Mouse (Mus musculus): Measurements from ENCODE around the gene Ccdc110. TPM values are rescaled to one million over a fixed set of nuclear protein-coding genes. Genes with fewer than 3 reads are reported as not detected.

Ccdc110 gene
- polyA plus RNA-seq, 1 experiment: not detected

DNA sequence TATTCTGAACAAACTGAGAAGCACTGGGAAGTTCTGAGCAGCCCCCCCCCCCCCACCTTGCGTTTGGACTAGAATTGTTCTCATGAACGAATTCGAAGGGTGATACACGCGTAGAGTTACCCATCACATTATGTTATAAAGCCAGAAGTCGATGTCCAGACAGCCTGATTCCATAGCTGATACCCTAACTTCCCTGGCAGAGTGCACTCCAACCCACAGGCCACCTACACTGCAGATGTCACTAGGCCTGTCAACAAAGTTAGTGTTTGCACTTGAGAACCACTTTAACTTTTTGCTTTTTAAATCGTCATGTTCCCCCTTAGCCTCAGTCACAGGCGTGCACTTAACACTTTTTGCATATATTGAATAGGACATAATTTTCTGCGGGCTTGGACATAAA, 2.6 kb downstream of the Ccdc110 start:
- 79% methylated on average over 9 of the region's 9 CpGs for WGBS
- Histone ChIP-seq H3K27ac (ENCODE audit: control insufficient read depth, insufficient read depth, low read depth, low read length, poor library complexity) (no peak overlapping the region), H3K4me3 (replicated peaks; ENCODE audit: control insufficient read depth, low read depth, low read length) (no peak overlapping the region), H3K4me1 (ENCODE audit: control insufficient read depth, insufficient read depth, low read length) (no peaks in the 10 kb centered on the region)
- TF ChIP-seq CTCF (IDR thresholded peaks at IDR 0.05; ENCODE audit: control insufficient read depth, insufficient read depth, low read length) (no peak), POLR2A (IDR thresholded peaks at IDR 0.05; ENCODE audit: borderline replicate concordance, control insufficient read depth, low read depth, low read length) (no peak)

DNA sequence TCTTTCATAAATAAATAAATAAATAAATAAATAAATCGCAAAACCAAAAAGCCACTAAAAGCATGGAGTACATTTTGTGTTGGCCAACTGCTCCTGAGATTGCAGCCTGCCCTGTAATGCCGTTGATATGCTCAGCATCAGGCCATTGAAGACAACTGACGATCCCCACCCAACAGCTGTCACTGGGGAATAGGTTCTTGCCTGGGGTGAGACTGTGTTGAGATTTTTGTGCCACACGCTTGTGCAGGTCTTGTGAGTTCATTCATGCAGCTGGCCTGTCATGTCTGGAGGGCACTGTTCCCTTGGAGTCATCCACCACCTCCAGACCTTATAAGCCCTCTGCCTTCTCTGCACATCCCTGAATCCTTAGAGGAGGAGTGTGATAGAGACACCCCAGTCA, 11.9 kb downstream of the Ccdc110 start:
- H3K4me3 ChIP-seq (replicated peaks; ENCODE audit: control insufficient read depth, low read depth, low read length): no peak overlapping the region
- H3K27ac ChIP-seq (ENCODE audit: control insufficient read depth, insufficient read depth, low read depth, low read length, poor library complexity): no peak overlapping the region
- WGBS: 85% methylated on average over 4 of the region's 4 CpGs
- H3K4me1 ChIP-seq (ENCODE audit: control insufficient read depth, insufficient read depth, low read length): no peaks in the 10 kb centered on the region
- TF ChIP-seq POLR2A (IDR thresholded peaks at IDR 0.05; ENCODE audit: borderline replicate concordance, control insufficient read depth, low read depth, low read length): no peak
- TF ChIP-seq CTCF (IDR thresholded peaks at IDR 0.05; ENCODE audit: control insufficient read depth, insufficient read depth, low read length): no peak

DNA sequence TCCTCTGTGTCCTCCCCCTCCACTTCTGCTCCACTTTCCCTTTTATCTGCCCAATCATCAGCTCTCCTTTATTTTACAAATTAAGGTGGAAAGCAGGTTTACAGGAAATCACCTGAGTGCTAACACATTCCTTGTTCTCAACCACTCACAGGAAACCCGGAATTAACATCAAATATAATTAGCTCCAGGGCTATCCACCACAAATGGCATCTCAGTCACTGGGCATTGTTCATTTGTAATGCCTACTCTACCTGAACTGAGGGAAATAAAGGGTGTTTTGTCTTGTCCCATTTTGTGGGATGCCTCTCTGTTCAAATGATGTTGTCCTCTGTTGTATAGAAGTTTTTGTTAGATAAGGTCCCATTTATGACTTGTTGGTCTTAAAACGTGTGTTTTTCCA, 16.2 kb downstream of the Ccdc110 start:
- Histone ChIP-seq H3K27ac (ENCODE audit: control insufficient read depth, insufficient read depth, low read depth, low read length, poor library complexity) (no peak overlapping the region), H3K4me3 (replicated peaks; ENCODE audit: control insufficient read depth, low read depth, low read length) (no peak overlapping the region), H3K4me1 (ENCODE audit: control insufficient read depth, insufficient read depth, low read length) (no peaks in the 10 kb centered on the region)
- TF ChIP-seq CTCF (IDR thresholded peaks at IDR 0.05; ENCODE audit: control insufficient read depth, insufficient read depth, low read length) (no peak), POLR2A (IDR thresholded peaks at IDR 0.05; ENCODE audit: borderline replicate concordance, control insufficient read depth, low read depth, low read length) (no peak)
- 65% methylated on average over 2 of the region's 2 CpGs for WGBS

DNA sequence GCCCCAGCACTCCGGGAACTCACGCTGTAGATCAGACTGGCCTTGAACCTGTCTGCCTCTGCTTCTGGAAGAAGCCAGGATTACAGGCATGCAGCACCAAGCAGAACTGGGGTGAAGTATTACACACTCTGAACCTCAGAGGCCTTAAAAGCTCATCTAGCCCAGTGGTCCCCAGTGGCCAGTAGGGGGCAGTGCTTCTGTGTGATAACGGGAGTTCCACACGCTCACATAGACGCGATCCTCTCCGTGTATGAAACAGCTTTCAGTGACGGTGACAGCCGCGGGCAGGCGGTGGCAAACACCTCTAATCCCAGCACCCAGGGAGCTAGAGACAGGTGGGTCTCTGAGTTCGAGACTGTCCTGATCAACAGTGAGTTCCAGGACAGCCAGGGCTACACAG, 36.5 kb downstream of the Ccdc110 start:
- no peaks in the 10 kb centered on the region for H3K4me1 ChIP-seq (ENCODE audit: control insufficient read depth, insufficient read depth, low read length)
- H3K4me3 ChIP-seq (replicated peaks; ENCODE audit: control insufficient read depth, low read depth, low read length): no peak overlapping the region
- WGBS: 90% methylated on average over 12 of the region's 12 CpGs
- H3K27ac ChIP-seq (ENCODE audit: control insufficient read depth, insufficient read depth, low read depth, low read length, poor library complexity): no peak overlapping the region
- TF ChIP-seq CTCF (IDR thresholded peaks at IDR 0.05; ENCODE audit: control insufficient read depth, insufficient read depth, low read length): peak; percentile 50; the same call in 1 of the 2 replicates
- TF ChIP-seq POLR2A (IDR thresholded peaks at IDR 0.05; ENCODE audit: borderline replicate concordance, control insufficient read depth, low read depth, low read length): no peak

DNA sequence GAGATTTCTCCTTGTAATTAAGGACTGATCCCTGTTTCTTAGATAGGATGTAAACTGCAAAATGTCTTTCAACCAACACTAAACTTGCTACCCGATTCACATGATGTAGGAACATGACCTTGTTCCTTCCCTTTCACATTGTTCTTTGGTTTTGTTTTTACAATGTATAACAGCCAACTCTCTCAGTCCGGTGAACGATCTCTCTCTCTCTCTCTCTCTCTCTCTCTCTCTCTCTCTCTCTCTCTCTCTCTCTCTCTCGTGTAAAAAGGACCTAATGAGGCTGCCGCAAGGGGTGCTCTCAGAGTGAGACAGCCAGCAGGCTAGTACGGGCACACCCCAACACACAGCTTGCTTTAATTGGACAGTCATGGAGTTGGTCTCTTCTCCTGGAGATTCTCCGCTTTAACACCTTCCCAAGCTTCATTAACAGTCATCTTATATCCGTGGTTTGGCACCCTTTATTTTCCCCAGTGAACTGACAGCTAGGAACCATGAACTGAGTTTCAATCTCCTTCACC, 39.6 kb downstream of the Ccdc110 start:
- H3K27ac ChIP-seq (ENCODE audit: control insufficient read depth, insufficient read depth, low read depth, low read length, poor library complexity): no peak overlapping the region
- 80% methylated on average over 8 of the region's 8 CpGs for WGBS
- no peak for TF ChIP-seq POLR2A (IDR thresholded peaks at IDR 0.05; ENCODE audit: borderline replicate concordance, control insufficient read depth, low read depth, low read length)
- no peak for TF ChIP-seq CTCF (IDR thresholded peaks at IDR 0.05; ENCODE audit: control insufficient read depth, insufficient read depth, low read length)
- no peak overlapping the region for H3K4me3 ChIP-seq (replicated peaks; ENCODE audit: control insufficient read depth, low read depth, low read length)
- H3K4me1 ChIP-seq (ENCODE audit: control insufficient read depth, insufficient read depth, low read length): no peaks in the 10 kb centered on the region

GRCm38 (mm10) chr8:45975126-45975836, 40.9 kb downstream of the Ccdc110 start, which contains the start of the genes 1700029J07Rik and Ufsp2:
TSS of gene 1700029J07Rik (minus strand) at chr8:45975252.
TSS of gene Ufsp2 (plus strand) at chr8:45975528.
- TF ChIP-seq CTCF (IDR thresholded peaks at IDR 0.05; ENCODE audit: control insufficient read depth, insufficient read depth, low read length) (peak; percentile 49), POLR2A (IDR thresholded peaks at IDR 0.05; ENCODE audit: borderline replicate concordance, control insufficient read depth, low read depth, low read length) (peak; percentile 55; the same call in 1 of the 2 replicates)

DNA sequence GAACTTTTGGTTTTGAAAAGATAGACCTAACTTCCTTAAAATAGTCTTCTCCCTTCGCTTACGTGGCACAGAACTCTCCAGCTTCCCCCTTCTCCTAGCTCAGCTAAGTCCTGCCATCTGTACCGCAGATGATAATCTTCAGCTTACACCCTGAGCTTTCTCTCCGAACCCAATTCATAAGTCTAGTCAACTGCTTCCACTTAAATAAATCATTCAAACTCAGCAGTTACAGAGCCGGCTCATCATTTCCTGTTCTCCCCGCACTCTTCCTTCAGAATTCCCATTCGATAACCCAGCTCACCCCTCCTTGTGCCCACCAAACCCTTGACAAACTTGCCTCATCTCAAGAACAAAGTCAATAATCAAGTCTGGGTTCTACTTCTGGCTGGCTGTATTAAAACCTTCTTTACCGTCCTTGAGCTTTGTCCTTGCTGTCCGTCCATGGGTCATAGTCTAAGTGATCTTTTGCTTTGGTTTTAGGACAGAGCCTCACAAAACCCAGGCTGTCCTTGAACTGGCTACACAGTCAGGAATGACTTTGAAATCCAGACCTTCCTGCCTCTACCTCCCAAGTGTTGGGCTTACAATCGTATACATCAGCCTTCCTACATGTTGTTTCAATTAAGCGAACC, 41.5 kb downstream of the Ccdc110 start:
- Histone ChIP-seq H3K4me1 (ENCODE audit: control insufficient read depth, insufficient read depth, low read length) (no peaks in the 10 kb centered on the region), H3K27ac (ENCODE audit: control insufficient read depth, insufficient read depth, low read depth, low read length, poor library complexity) (peak overlapping the region; percentile 34; the same call in 1 of the 2 replicates), H3K4me3 (replicated peaks; ENCODE audit: control insufficient read depth, low read depth, low read length) (peak overlapping the region; percentile 79)
- TF ChIP-seq POLR2A (IDR thresholded peaks at IDR 0.05; ENCODE audit: borderline replicate concordance, control insufficient read depth, low read depth, low read length) (no peak), CTCF (IDR thresholded peaks at IDR 0.05; ENCODE audit: control insufficient read depth, insufficient read depth, low read length) (no peak)
- WGBS: 26% methylated on average over 11 of the region's 11 CpGs

More at GRCm38 (mm10) chr8:45975126-45975836, 40.9 kb downstream of the Ccdc110 start, which contains the start of the genes 1700029J07Rik and Ufsp2:
- Histone ChIP-seq H3K4me3 (replicated peaks; ENCODE audit: control insufficient read depth, low read depth, low read length) (peak within 1 kb of the TSS; percentile 79), H3K27ac (ENCODE audit: control insufficient read depth, insufficient read depth, low read depth, low read length, poor library complexity) (peak within 1 kb of the TSS; percentile 34), H3K4me1 (ENCODE audit: control insufficient read depth, insufficient read depth, low read length) (no peaks in the 10 kb centered on the region)
- under 1% methylated on average over 57 of the region's 57 CpGs for WGBS

DNA sequence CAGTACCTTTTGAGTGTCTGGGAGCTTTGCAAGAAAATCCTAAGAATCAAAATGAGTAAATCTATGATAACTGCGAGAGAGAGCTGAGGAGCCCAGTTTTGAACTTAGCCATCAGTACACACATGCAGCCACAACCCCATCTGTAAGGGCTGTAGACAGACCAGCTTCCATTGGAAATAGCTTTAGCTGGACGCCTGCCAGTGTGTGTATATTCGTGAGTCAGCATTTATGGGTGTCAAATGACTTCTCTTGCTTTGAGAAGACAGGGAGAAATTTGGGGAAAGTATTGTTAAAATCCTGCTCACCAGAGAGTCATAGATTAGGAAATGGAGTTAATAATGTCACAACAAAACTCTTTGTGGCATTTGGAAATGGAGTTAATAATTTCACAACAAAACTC, 52.2 kb downstream of the Ccdc110 start:
- TF ChIP-seq POLR2A (IDR thresholded peaks at IDR 0.05; ENCODE audit: borderline replicate concordance, control insufficient read depth, low read depth, low read length) (no peak), CTCF (IDR thresholded peaks at IDR 0.05; ENCODE audit: control insufficient read depth, insufficient read depth, low read length) (no peak)
- WGBS: 61% methylated on average over 3 of the region's 3 CpGs
- Histone ChIP-seq H3K27ac (ENCODE audit: control insufficient read depth, insufficient read depth, low read depth, low read length, poor library complexity) (no peak overlapping the region), H3K4me3 (replicated peaks; ENCODE audit: control insufficient read depth, low read depth, low read length) (no peak overlapping the region), H3K4me1 (ENCODE audit: control insufficient read depth, insufficient read depth, low read length) (no peaks in the 10 kb centered on the region)
